Mouse (Mus musculus) hindbrain, embryonic 10.5 days (tissue): ENCODE measurements around the gene Kif26a. TPM values are rescaled to one million over a fixed set of nuclear protein-coding genes. Genes with fewer than 3 reads are reported as not detected.

Experiments used
- DNase-seq: peaks from one replicate; pipeline ENCODE4 v3.0.0-alpha.2; 2017; ENCODE audit warnings: low spot score
- H3K27ac ChIP-seq: fragments of 300-500 bp; sonication (generic); 2 replicates; pipeline ENCODE4 v1.5.1; 2016; ENCODE audit warnings: mild to moderate bottlenecking, moderate library complexity
- H3K27me3 ChIP-seq: fragments of 300-500 bp; sonication (generic); 2 replicates; pipeline ENCODE4 v1.6.1; 2016; ENCODE audit warnings: mild to moderate bottlenecking; ENCODE audit not compliant: poor library complexity, insufficient read depth, severe bottlenecking
- H3K36me3 ChIP-seq: fragments of 300-500 bp; sonication (generic); 2 replicates; pipeline ENCODE4 v1.6.1; 2016; ENCODE audit warnings: mild to moderate bottlenecking, moderate library complexity
- H3K4me1 ChIP-seq: fragments of 300-500 bp; sonication (generic); replicated peaks from 2 replicates; pipeline ENCODE4 v1.6.1; 2016; ENCODE audit warnings: mild to moderate bottlenecking
- H3K4me3 ChIP-seq: fragments of 300-500 bp; sonication (generic); 2 replicates; pipeline ENCODE4 v1.5.1; 2016; ENCODE audit warnings: mild to moderate bottlenecking, moderate library complexity
- H3K9me3 ChIP-seq: fragments of 300-500 bp; sonication (generic); 2 replicates; pipeline ENCODE4 v1.6.1; 2016; ENCODE audit warnings: mild to moderate bottlenecking, moderate library complexity
- WGBS: fragments of 180-500 bp; shearing (Covaris S2); methylation state at CpG from one replicate; pipeline ENCODE4 v1.1.7; 2016; 5-methylcytosine and 5-hydroxymethylcytosine counted together
- polyA plus RNA-seq: library from polyadenylated mRNA; unstranded; fragments of >200 nt; fragmentation: Nextera tagmentation; extraction: Ambion mirVana; gene quantifications from 2 replicates; pipeline ENCODE4 v1.2.1, GENCODE M21; 2016

Kif26a gene
- polyA plus RNA-seq, 1 experiment from 2014 or later, result 3.1 TPM

- DNase-seq, result peak; percentile 51
- Histone ChIP-seq H3K27ac (peak overlapping the region; percentile 86), H3K4me3 (no peak overlapping the region), H3K36me3 (peaks cover 35% of the 10 kb centered on the region), H3K27me3 (peaks cover 77% of the 10 kb centered on the region), H3K4me1 (peaks cover 97% of the 10 kb centered on the region), H3K9me3 (no peaks in the 10 kb centered on the region)
- WGBS, result 40% methylated on average over 16 of the region's 16 CpGs
Measured at GRCm38 (mm10) chr12:112155218-112156051, 9.4 kb downstream of the Kif26a start.

GRCm38 (mm10) chr12:112156804-112157203, 10.8 kb downstream of the Kif26a start:
- Histone ChIP-seq H3K27ac (peak overlapping the region; percentile 86; the same call in 1 of the 2 replicates), H3K36me3 (peaks cover 46% of the 10 kb centered on the region), H3K4me1 (peaks cover 94% of the 10 kb centered on the region), H3K9me3 (no peaks in the 10 kb centered on the region), H3K27me3 (peaks cover 84% of the 10 kb centered on the region), H3K4me3 (no peak overlapping the region)
- 64% methylated on average over 6 of the region's 6 CpGs for WGBS
- no peak for DNase-seq

GRCm38 (mm10) chr12:112158246-112158645, 12.2 kb downstream of the Kif26a start:
- Histone ChIP-seq H3K27me3 (peaks cover 85% of the 10 kb centered on the region), H3K36me3 (peaks cover 46% of the 10 kb centered on the region), H3K4me1 (peaks cover 94% of the 10 kb centered on the region), H3K27ac (peak overlapping the region; percentile 43; the same call in 1 of the 2 replicates), H3K9me3 (no peaks in the 10 kb centered on the region), H3K4me3 (no peak overlapping the region)
- DNase-seq, result no peak
- 64% methylated on average over 8 of the region's 8 CpGs for WGBS

- H3K27me3 ChIP-seq, result peaks cover 83% of the 10 kb centered on the region
- no peak overlapping the region for H3K4me3 ChIP-seq
- H3K27ac ChIP-seq, result peak overlapping the region; percentile 43; the same call in 1 of the 2 replicates
- H3K4me1 ChIP-seq, result peaks cover 94% of the 10 kb centered on the region
- DNase-seq, result no peak
- no peaks in the 10 kb centered on the region for H3K9me3 ChIP-seq
- peaks cover 46% of the 10 kb centered on the region for H3K36me3 ChIP-seq
Measured at GRCm38 (mm10) chr12:112158784-112159183, 12.8 kb downstream of the Kif26a start.

GRCm38 (mm10) chr12:112163981-112164839, 18.2 kb downstream of the Kif26a start:
- peaks cover 81% of the 10 kb centered on the region for H3K4me1 ChIP-seq
- peaks cover 59% of the 10 kb centered on the region for H3K27me3 ChIP-seq
- no peaks in the 10 kb centered on the region for H3K9me3 ChIP-seq
- H3K4me3 ChIP-seq, result peak overlapping the region; percentile 7; the same call in 1 of the 2 replicates
- DNase-seq, result peak; percentile 70
- WGBS, result 23% methylated on average over 16 of the region's 16 CpGs
- H3K36me3 ChIP-seq, result peaks cover 27% of the 10 kb centered on the region; the same call in 1 of the 2 replicates
- H3K27ac ChIP-seq, result peak overlapping the region; percentile 88

- Histone ChIP-seq H3K27me3 (peaks cover 59% of the 10 kb centered on the region), H3K4me1 (peaks cover 81% of the 10 kb centered on the region), H3K9me3 (no peaks in the 10 kb centered on the region), H3K27ac (peak overlapping the region; percentile 88), H3K36me3 (0 out of 2 replicates have a peak, but pooled peaks cover 20% of the 10 kb centered on the region), H3K4me3 (no peak overlapping the region)
- 66% methylated on average over 6 of the region's 6 CpGs for WGBS
- DNase-seq, result no peak
Measured at GRCm38 (mm10) chr12:112164840-112165219, 18.8 kb downstream of the Kif26a start.

GRCm38 (mm10) chr12:112169240-112169639, 23.2 kb downstream of the Kif26a start:
- H3K27me3 ChIP-seq, result peaks cover 25% of the 10 kb centered on the region
- H3K4me1 ChIP-seq, result peaks cover 81% of the 10 kb centered on the region
- H3K36me3 ChIP-seq, result peaks cover 17% of the 10 kb centered on the region
- WGBS, result 74% methylated on average over 5 of the region's 5 CpGs
- no peak for DNase-seq
- no peak overlapping the region for H3K4me3 ChIP-seq
- no peaks in the 10 kb centered on the region for H3K9me3 ChIP-seq
- peak overlapping the region; percentile 67 for H3K27ac ChIP-seq

- peaks cover 70% of the 10 kb centered on the region for H3K4me1 ChIP-seq
- 24% methylated on average over 20 of the region's 20 CpGs for WGBS
- H3K4me3 ChIP-seq, result peak overlapping the region; percentile 18
- peaks cover 25% of the 10 kb centered on the region for H3K27me3 ChIP-seq
- H3K27ac ChIP-seq, result peak overlapping the region; percentile 84
- H3K36me3 ChIP-seq, result peaks cover 34% of the 10 kb centered on the region
- H3K9me3 ChIP-seq, result no peaks in the 10 kb centered on the region
- DNase-seq, result no peak
Measured at GRCm38 (mm10) chr12:112170671-112171574, 24.9 kb downstream of the Kif26a start.

GRCm38 (mm10) chr12:112171657-112172056, 25.6 kb downstream of the Kif26a start:
- WGBS, result 88% methylated on average over 1 of the region's 1 CpGs
- peaks cover 19% of the 10 kb centered on the region for H3K27me3 ChIP-seq
- H3K36me3 ChIP-seq, result peaks cover 41% of the 10 kb centered on the region
- no peak for DNase-seq
- H3K9me3 ChIP-seq, result no peaks in the 10 kb centered on the region
- H3K4me3 ChIP-seq, result 0 out of 2 replicates have a peak overlapping the region, but pooled peaks have one; percentile 18
- peaks cover 67% of the 10 kb centered on the region for H3K4me1 ChIP-seq
- peak overlapping the region; percentile 84 for H3K27ac ChIP-seq

GRCm38 (mm10) chr12:112172214-112172613, 26.2 kb downstream of the Kif26a start:
- H3K36me3 ChIP-seq, result peaks cover 46% of the 10 kb centered on the region
- H3K9me3 ChIP-seq, result no peaks in the 10 kb centered on the region
- no peak for DNase-seq
- peak overlapping the region; percentile 84 for H3K27ac ChIP-seq
- no peak overlapping the region for H3K4me3 ChIP-seq
- H3K27me3 ChIP-seq, result peaks cover 17% of the 10 kb centered on the region
- H3K4me1 ChIP-seq, result peaks cover 65% of the 10 kb centered on the region
- WGBS, result 62% methylated on average over 8 of the region's 8 CpGs

GRCm38 (mm10) chr12:112177679-112178078, 31.7 kb downstream of the Kif26a start:
- Histone ChIP-seq H3K36me3 (peaks cover 75% of the 10 kb centered on the region), H3K4me1 (peaks cover 49% of the 10 kb centered on the region), H3K27ac (0 out of 2 replicates have a peak overlapping the region, but pooled peaks have one; percentile 35), H3K9me3 (no peaks in the 10 kb centered on the region), H3K4me3 (no peak overlapping the region), H3K27me3 (no peaks in the 10 kb centered on the region; the same call in 1 of the 2 replicates)
- DNase-seq, result no peak
- 95% methylated on average over 19 of the region's 19 CpGs for WGBS

GRCm38 (mm10) chr12:112179687-112180086, 33.7 kb downstream of the Kif26a start:
- H3K4me3 ChIP-seq, result no peak overlapping the region
- H3K4me1 ChIP-seq, result peaks cover 57% of the 10 kb centered on the region
- peak overlapping the region; percentile 62 for H3K27ac ChIP-seq
- H3K27me3 ChIP-seq, result peaks cover 13% of the 10 kb centered on the region; the same call in 1 of the 2 replicates
- no peak for DNase-seq
- WGBS, result 92% methylated on average over 13 of the region's 13 CpGs
- H3K36me3 ChIP-seq, result peaks cover 59% of the 10 kb centered on the region
- no peaks in the 10 kb centered on the region for H3K9me3 ChIP-seq
